Mouse (Mus musculus) neural tube, embryonic 11.5 days (tissue): ENCODE results near the gene Rasgrp2. TPM values are rescaled to one million over a fixed set of nuclear protein-coding genes. Genes with fewer than 3 reads are reported as not detected.

ENCODE experiments used
- ATAC-seq: fragments of 200-750 bp; cut with Nextera tagmentation; 2 replicates; pipeline ENCODE4 v1.8.0; 2017; ENCODE audit warnings: moderate number of reproducible peaks, mild to moderate bottlenecking, moderate TSS enrichment, moderate library complexity; ENCODE audit not compliant: insufficient read depth, low FRiP score, low TSS enrichment
- DNase-seq: peaks from one replicate; pipeline ENCODE4 v3.0.0-alpha.2; 2015; ENCODE audit warnings: low spot score
- H3K27ac ChIP-seq: fragments of 300-500 bp; sonication (generic); 2 replicates; pipeline ENCODE4 v1.5.1; 2014; ENCODE audit warnings: low read depth, mild to moderate bottlenecking, low read length
- H3K27me3 ChIP-seq: fragments of 300-500 bp; sonication (generic); 2 replicates; pipeline ENCODE4 v1.6.1; 2014; ENCODE audit warnings: mild to moderate bottlenecking, low read length, mixed read lengths; ENCODE audit not compliant: control insufficient read depth, insufficient read depth
- H3K36me3 ChIP-seq: fragments of 300-500 bp; sonication (generic); 2 replicates; pipeline ENCODE4 v1.6.1; 2014; ENCODE audit warnings: mild to moderate bottlenecking, low read length, moderate library complexity, mixed read lengths; ENCODE audit not compliant: control insufficient read depth, insufficient read depth
- H3K4me1 ChIP-seq: fragments of 300-500 bp; sonication (generic); 2 replicates; pipeline ENCODE4 v1.6.1; 2014; ENCODE audit warnings: low read length, mixed read lengths; ENCODE audit not compliant: control insufficient read depth, insufficient read depth
- H3K4me2 ChIP-seq: fragments of 300-500 bp; sonication (generic); 2 replicates; pipeline ENCODE4 v1.6.1; 2014; ENCODE audit warnings: low read depth, mild to moderate bottlenecking, moderate library complexity
- H3K4me3 ChIP-seq: fragments of 300-500 bp; sonication (generic); 2 replicates; pipeline ENCODE4 v1.5.1; 2014; ENCODE audit warnings: low read depth, low read length
- H3K9ac ChIP-seq: fragments of 300-500 bp; sonication (generic); 2 replicates; pipeline ENCODE4 v1.6.1; 2014; ENCODE audit warnings: mild to moderate bottlenecking, low read length
- H3K9me3 ChIP-seq: fragments of 300-500 bp; sonication (generic); 2 replicates; pipeline ENCODE4 v1.6.1; 2016; ENCODE audit warnings: low read length; ENCODE audit not compliant: control insufficient read depth
- WGBS: fragments of 180-500 bp; shearing (Covaris S2); extraction: QIAGEN DNeasy Blood & Tissue Kit; methylation state at CpG from one replicate; pipeline ENCODE4 v1.1.7; 2014; 5-methylcytosine and 5-hydroxymethylcytosine counted together
- polyA plus RNA-seq: library from polyadenylated mRNA; unstranded; fragments of >200 nt; fragmentation: Nextera tagmentation; extraction: Ambion mirVana; gene quantifications from 2 replicates; pipeline ENCODE4 v1.2.1, GENCODE M21; 2014

Rasgrp2 gene
- polyA plus RNA-seq: 17.6 and 20.3 TPM in 2 replicates

DNA sequence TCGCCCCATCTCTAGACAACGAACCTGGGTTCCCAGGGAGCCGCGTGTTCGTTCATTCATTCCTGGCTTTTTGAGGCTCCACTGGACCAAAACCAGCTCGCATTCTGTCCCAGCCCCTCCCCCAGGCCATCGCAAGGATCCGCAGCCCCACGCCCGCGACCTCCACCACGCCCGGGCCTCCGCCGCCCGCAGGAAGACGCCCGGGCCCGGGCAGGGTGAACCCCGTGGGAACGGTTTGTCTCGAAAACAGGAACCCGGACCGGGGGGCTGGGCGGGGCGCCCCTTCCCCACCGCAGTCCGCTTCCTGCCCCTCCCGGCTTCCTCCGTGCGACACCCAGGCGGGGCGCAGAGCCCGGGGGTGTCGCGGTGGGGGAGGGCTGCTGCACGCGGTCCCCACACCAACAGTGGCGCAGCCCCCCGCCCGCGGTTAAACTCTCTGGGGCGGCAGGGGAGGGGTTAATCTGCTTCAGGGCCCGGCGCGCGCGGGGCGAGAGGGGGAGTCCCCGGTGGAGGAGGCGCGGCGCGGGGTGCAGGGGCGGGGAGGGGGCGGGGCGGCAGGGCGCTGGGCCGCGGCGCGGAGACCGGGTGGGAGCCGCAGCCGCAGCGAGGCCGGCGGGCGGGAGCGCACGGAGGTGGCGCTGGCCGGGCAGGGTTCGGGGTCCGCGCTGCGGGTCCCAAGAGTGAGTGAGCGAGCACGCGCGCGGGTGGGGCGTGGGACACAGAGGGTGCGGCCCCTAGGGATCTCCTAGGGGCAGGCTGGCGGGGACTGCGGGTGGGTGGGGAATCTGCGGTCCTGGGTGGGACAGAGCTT lies at the start of gene Rasgrp2:
Gene Rasgrp2 (plus strand): TSS at position 56 of the 811 bp plus-strand sequence.
- Histone ChIP-seq H3K4me1 (peaks cover 32% of the 10 kb centered on the region), H3K27ac (0 out of 2 replicates have a peak within 1 kb of the TSS, but pooled peaks have one; percentile 20), H3K9me3 (no peaks in the 10 kb centered on the region), H3K4me3 (peak within 1 kb of the TSS; percentile 62), H3K27me3 (peaks cover 26% of the 10 kb centered on the region), H3K36me3 (no peaks in the 10 kb centered on the region), H3K9ac (peak within 1 kb of the TSS; percentile 72), H3K4me2 (peak within 1 kb of the TSS; percentile 100)
- under 1% methylated on average over 42 of the region's 87 CpGs for WGBS
- ATAC-seq (0 out of 2 replicates have a peak, but pooled peaks have one; percentile 21), DNase-seq (peak; percentile 53)

DNA sequence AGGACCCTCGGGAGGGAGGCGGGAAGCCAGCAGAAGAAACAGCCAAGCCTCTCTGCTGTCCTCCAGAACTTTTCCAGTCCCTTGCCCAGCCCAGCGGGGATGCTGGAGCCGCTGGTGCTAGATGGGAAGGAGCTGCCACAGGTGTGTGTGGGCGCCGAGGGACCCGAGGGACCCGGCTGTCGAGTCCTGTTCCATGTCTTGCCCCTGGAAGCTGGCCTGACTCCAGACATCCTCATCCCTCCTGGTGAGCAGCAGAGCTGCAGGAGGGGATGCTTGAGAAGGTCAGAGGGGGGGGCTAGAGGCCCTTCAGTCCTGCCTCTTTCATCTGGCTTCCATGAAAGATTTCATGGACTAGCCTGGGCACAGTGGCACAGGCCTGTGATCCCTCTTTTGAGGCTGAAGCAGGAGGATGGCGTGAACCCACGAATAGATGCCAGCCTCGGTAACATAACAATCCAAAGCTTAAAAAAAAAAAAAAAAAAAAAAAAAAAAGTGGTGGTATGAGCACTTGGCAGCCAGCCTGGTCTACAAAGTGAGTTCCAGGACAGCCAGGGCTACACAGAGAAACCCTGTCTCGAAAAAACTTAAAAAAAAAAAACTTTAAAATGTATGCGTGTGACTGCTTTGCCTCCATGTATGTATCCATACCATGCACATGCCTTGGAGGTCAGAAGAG lies 47.6 kb upstream of the Rasgrp2 start:
- no peak for DNase-seq
- Histone ChIP-seq H3K4me2 (no peak overlapping the region), H3K27ac (no peak overlapping the region), H3K9ac (no peak overlapping the region), H3K27me3 (no peaks in the 10 kb centered on the region), H3K36me3 (peaks cover under 1% of the 10 kb centered on the region), H3K4me3 (no peak overlapping the region), H3K4me1 (no peaks in the 10 kb centered on the region), H3K9me3 (no peaks in the 10 kb centered on the region)
- WGBS: 68% methylated on average over 14 of the region's 14 CpGs
- no peak for ATAC-seq

DNA sequence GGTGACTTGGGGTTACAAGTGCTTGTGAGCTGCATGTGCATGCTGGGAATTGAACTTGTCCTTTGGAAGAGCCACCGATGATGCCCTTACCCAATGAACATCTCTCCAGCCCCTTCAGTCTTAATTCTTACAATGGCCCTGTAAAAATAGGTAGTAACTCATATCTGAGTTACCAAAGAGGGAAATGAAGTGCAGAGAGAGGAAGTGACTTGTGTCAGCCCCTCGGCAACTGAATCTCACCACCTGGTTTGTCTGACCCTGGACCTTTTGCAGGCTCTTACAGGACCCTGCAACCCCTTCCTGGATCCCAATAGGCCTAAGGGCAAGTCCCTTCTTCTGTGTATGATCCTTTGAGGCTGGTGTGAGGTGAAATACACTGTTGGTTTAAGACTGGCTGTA lies 47.0 kb upstream of the Rasgrp2 start:
- Histone ChIP-seq H3K27me3 (no peaks in the 10 kb centered on the region), H3K27ac (no peak overlapping the region), H3K4me1 (no peaks in the 10 kb centered on the region), H3K4me3 (no peak overlapping the region), H3K9ac (no peak overlapping the region), H3K9me3 (no peaks in the 10 kb centered on the region), H3K36me3 (no peaks in the 10 kb centered on the region; the same call in 1 of the 2 replicates), H3K4me2 (no peak overlapping the region)
- DNase-seq: no peak
- no peak for ATAC-seq
- 93% methylated on average over 2 of the region's 2 CpGs for WGBS

DNA sequence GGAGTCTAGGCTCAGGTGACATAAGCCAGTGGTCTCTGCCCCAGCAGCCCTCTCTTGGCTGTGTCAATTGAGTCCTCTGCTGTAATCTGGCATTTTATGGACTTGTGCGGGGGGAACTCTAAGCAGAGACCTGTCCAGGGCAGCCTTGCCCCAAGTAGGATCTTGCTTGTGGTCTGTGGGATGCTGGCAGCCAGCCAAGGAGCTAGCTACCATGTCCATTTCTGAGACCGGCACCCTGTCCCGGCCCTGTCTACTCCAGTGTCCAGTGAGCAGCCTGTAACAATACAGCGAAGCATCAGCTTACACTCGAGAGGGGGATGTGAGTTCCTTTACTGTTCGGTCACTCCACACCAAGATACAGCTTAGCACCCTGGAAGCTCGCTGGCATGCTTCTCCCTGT lies 45.1 kb upstream of the Rasgrp2 start:
- H3K9ac ChIP-seq: no peak overlapping the region
- no peaks in the 10 kb centered on the region for H3K27me3 ChIP-seq
- no peak overlapping the region for H3K4me2 ChIP-seq
- no peaks in the 10 kb centered on the region; the same call in 1 of the 2 replicates for H3K36me3 ChIP-seq
- H3K4me3 ChIP-seq: no peak overlapping the region
- no peaks in the 10 kb centered on the region for H3K4me1 ChIP-seq
- WGBS: 86% methylated on average over 7 of the region's 7 CpGs
- no peaks in the 10 kb centered on the region for H3K9me3 ChIP-seq
- ATAC-seq (no peak), DNase-seq (no peak)
- no peak overlapping the region for H3K27ac ChIP-seq

DNA sequence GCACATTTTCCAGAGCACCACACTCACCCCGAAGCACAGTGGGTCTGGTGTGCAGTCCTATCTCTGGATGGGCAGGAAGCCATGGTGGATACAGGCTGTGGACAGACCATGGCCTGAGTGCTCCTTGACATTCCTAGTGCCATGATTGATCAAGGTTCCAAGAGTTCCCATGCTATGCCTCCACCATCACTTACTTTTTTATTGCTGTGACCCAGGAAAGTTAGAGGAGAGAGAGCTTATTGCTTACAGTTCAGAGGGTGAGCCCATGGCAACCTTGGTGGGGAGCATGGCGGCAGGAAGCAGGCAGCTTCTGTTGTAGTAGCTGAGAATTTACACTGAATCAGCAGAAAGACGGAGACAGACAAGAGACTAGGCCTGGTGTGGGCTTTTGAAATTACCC lies 37.8 kb upstream of the Rasgrp2 start:
- Histone ChIP-seq H3K27me3 (no peaks in the 10 kb centered on the region), H3K36me3 (peaks cover 6% of the 10 kb centered on the region; the same call in 1 of the 2 replicates), H3K27ac (no peak overlapping the region), H3K9me3 (no peaks in the 10 kb centered on the region), H3K4me1 (peaks cover 15% of the 10 kb centered on the region), H3K4me3 (no peak overlapping the region), H3K9ac (no peak overlapping the region), H3K4me2 (no peak overlapping the region)
- ATAC-seq (no peak), DNase-seq (no peak)
- 89% methylated on average over 3 of the region's 3 CpGs for WGBS

DNA sequence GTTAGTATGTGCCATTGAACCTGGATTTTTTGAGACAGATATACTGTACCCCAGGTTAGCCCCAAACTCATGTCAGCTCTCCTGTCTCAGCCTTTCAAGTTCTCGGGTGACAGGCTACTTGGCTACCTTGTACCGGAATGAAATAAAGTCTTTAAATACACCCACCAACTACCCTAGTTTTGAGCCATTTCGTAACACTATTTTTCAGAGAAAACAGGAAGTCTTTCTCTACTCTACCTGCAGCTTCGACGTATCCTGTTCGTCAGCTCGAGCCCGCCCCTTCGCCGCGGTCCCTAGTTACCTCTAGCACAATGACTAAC lies 36.1 kb upstream of the Rasgrp2 start:
- Histone ChIP-seq H3K4me2 (peak overlapping the region; percentile 39), H3K27me3 (no peaks in the 10 kb centered on the region), H3K36me3 (peaks cover 13% of the 10 kb centered on the region), H3K9me3 (no peaks in the 10 kb centered on the region), H3K4me1 (peaks cover 18% of the 10 kb centered on the region), H3K4me3 (peak overlapping the region; percentile 99), H3K27ac (no peak overlapping the region), H3K9ac (no peak overlapping the region)
- DNase-seq (no peak), ATAC-seq (no peak)
- 3% methylated on average over 11 of the region's 11 CpGs for WGBS

DNA sequence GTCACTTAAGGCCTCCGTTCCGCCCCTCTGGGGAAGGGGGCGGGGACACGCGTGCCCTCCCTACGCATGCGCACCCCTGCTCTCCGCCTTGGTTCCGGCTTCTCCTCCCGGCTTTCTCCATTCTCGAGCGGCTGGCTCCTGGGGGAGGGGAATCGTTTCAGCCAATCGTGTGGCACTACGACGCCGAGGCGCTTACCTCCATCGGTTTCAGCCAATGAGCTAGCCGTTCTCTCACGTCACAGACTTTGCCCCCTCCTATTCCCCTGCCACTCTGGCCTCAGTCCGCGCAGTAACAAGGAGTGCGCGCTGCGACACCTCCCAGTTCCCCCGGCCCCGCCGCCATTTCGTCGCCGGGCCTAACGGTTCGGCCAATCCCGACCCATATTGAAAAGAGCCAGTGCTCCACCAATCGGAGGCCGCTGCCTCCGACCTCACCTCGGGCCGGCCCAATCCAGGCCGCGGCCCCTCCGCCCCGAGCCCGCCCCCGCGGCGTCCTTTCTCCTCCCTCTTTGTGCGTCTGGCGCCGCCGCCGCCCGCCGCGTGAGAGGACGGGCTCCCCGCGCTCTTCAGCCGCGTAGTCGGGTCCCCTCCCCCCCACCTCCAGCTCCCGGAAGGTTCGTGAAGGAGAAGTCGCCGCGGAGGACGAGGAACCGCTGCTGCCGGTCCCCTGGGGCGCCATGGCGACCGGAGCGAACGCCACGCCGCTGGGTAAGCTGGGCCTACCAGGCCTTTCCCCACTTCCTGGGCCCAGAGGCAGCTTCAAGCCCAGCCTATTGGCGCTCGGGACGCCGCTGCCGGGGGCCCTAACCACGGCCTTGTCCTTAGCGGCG lies 35.5 kb upstream of the Rasgrp2 start, which contains the start of gene Sf1:
Gene Sf1 (plus strand): TSS at position 280 of the 830 bp plus-strand sequence.
- Histone ChIP-seq H3K9ac (peak within 1 kb of the TSS; percentile 100), H3K27me3 (no peaks in the 10 kb centered on the region), H3K4me1 (peaks cover 18% of the 10 kb centered on the region), H3K9me3 (no peaks in the 10 kb centered on the region), H3K4me2 (peak within 1 kb of the TSS; percentile 87), H3K4me3 (peak within 1 kb of the TSS; percentile 99), H3K36me3 (peaks cover 17% of the 10 kb centered on the region), H3K27ac (peak within 1 kb of the TSS; percentile 99)
- ATAC-seq: peak; percentile 98
- peak; percentile 100 for DNase-seq
- under 1% methylated on average over 79 of the region's 85 CpGs for WGBS

DNA sequence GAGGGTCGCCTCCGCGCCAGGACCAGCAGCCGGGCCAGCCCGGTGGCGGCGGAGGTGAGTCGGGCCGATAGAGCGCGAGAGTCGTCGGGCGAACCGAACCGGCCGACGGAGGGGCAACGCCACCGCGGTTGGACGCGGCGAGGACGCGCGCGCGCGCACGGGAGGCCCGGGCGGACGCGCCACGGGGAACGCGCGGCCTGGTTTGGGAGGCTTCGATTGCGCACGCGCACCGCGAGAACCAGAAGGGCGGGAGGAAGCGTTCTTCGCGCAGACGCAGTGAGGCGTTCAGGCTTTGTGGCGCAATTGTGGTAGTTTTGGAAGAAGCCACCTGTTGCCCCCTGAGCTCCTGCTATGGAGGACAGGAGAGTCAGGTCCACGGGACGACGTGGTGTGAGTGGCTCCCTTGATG lies 34.8 kb upstream of the Rasgrp2 start:
- peaks cover 17% of the 10 kb centered on the region for H3K36me3 ChIP-seq
- H3K27me3 ChIP-seq: no peaks in the 10 kb centered on the region
- no peaks in the 10 kb centered on the region for H3K9me3 ChIP-seq
- H3K4me3 ChIP-seq: peak overlapping the region; percentile 99
- H3K9ac ChIP-seq: peak overlapping the region; percentile 100
- no peak; the same call in 1 of the 2 replicates for ATAC-seq
- H3K4me1 ChIP-seq: peaks cover 18% of the 10 kb centered on the region
- peak overlapping the region; percentile 99 for H3K27ac ChIP-seq
- peak overlapping the region; percentile 87 for H3K4me2 ChIP-seq
- DNase-seq: peak; percentile 91
- under 1% methylated on average over 55 of the region's 55 CpGs for WGBS
